Mouse (Mus musculus): ENCODE results near the gene Fign.

Fign gene

DNA sequence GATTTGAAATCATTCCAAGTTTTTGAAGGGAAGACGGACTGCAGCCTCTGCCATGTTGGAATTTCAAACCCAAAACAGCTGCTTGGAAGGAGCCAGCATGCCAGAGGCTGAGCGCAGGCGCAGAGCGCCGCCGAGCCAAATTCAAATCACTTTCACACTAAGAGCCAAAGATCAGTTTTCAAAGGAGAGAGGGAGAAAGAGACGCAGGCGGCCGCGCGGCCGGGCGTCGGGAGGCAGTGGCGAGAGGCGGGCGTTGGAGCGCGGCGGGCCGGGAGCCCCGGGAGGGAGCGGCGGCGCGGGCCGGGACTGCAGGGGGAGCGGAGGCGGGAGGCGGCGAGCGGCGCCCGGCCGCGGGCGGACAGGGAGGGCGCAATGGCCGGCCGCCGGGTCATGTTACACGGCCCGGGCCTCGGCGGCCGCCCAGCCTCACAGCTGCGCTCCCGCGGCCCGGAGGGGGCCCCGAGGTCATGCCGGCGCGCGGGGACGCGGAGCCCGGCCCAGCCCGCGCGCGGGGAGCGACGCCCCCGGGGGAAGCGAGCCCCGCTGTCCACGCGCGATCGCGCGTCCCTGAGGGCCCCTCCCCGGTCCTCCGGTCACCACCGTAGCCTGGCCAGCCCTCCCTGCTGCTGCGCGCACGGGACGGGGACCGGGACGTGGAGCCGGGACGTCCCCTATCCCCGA lies at the start of gene Fign:
Gene Fign, minus strand, starts transcription at position 102 of the 681 bp plus-strand sequence.
- DNase-seq (ENCODE audit: low read depth, low spot score): peak; percentile 42

DNA sequence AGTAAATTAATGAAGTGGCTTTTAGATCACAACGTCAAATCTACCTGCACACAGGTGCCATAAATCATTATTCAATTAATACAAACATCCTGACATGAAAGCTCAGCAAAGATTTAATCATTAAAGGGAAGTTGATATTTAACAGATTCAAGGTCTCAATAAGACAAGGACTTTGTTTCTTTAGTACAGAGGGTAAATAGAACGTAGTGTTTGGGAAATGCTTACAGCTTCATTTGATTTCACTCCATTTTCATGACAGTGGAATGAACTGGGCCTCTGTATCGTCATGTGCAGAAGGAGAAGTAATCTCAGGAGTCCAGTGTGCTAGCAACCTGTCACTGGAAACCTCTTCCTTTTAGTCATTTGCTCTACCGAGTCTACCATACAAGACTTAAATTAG lies 35.8 kb upstream of the Fign start:
- no peak for DNase-seq (ENCODE audit: low read depth, low spot score)

- DNase-seq (ENCODE audit: low read depth, low spot score): no peak
These were observed 22.7 kb upstream of the Fign start for GRCm38 (mm10) chr2:64120495-64120894.

DNA sequence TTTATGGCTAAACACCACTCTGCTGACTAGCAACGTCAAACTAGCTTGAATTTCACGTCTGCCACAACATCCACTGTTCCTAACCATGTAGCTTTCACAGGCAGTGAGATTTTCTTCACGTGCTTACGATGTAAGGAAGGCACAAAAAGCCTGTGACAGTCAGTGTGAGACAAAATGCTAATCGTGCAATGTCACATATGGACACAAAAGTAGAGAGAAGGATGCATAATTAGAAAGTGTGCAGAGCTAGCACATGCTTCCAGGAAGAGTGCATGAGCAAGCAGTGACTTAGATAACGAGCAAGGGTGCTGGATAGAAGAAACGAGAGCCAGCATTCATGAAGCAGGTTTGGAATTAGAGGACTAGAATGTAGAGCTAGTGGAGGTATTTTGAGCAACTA lies 18.8 kb upstream of the Fign start:
- no peak for DNase-seq (ENCODE audit: low read depth, low spot score)

- DNase-seq (ENCODE audit: low read depth, low spot score): no peak
These were observed 13.3 kb upstream of the Fign start for GRCm38 (mm10) chr2:64111133-64111532.

- no peak for DNase-seq (ENCODE audit: low read depth, low spot score)
These were observed 12.0 kb upstream of the Fign start for GRCm38 (mm10) chr2:64109860-64110259.

DNA sequence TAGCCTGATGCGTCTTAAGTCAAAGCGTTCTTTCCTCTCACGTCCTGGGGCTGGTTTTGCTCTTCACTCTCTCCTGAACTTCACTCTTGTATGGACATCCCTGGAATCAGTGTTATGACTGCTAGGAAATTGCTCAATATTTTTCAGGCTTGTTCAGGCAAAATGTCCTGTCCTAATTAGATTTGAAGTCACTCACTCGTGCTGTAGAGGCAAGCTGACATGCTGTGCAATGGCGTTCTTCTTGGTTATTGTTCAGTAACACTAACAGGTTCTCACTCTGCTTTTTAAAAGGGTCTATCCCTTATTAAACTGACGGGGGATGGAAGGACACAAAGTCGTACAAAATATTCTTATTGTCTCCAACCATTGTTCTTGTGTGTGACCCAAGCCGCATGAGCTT lies 10.2 kb upstream of the Fign start:
- no peak for DNase-seq (ENCODE audit: low read depth, low spot score)

- peak; percentile 20 for DNase-seq (ENCODE audit: low read depth, low spot score)
These were observed 931 bp upstream of the Fign start for GRCm38 (mm10) chr2:64098618-64099320.

DNA sequence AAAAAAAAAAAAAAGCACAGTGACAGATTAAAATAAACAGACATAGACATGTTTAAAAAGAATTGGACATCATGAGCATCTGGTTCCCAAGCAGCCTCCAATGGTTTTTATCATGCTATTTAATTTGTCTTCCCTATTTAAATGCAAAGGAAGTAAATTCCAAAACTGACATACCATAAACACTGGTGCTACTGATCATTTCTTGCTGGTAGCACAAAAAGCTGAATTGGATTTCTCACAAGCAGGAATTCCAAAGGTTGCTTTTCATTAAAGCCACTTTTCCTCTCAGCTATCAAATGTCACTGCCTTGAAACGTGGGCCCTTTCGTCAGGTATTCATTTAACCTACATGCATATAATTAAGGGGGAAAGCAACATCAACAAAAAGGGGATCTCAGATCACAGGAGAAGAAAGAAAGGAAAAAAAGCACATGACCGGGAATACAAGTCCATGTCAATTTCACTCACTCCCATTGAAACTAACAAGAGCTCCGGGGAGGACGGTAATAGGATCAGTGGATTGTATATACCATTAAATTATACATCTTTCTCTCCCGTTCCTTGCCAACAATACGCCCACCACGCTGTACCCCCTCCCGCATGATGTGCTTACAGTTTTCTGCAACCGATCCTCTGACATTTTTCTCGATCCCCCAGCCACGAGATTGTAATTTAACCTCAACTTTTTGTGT lies 972 bp downstream of the Fign start:
- no peak for DNase-seq (ENCODE audit: low read depth, low spot score)

- no peak for DNase-seq (ENCODE audit: low read depth, low spot score)
These were observed 1.7 kb downstream of the Fign start for GRCm38 (mm10) chr2:64096176-64096575.

DNA sequence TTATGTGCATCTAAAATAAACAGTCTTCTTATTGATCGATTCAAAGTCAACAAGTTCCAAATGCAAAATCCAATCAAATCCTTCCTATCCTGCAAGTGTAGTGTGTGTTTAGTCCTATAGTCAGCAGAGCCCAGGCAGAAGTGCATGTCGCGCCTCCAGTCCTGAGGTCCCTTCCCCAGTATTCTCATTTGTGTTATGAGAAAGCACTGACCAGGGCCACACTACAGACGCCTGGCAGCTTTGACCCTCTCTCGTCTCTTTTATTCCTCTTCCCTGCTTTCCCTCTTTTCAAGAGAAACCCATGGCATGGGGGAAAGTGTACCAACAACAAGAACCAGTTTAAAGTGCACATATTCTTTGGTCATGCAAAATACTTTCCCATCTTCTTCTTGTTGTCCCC lies 2.3 kb downstream of the Fign start:
- DNase-seq (ENCODE audit: low read depth, low spot score): no peak

DNA sequence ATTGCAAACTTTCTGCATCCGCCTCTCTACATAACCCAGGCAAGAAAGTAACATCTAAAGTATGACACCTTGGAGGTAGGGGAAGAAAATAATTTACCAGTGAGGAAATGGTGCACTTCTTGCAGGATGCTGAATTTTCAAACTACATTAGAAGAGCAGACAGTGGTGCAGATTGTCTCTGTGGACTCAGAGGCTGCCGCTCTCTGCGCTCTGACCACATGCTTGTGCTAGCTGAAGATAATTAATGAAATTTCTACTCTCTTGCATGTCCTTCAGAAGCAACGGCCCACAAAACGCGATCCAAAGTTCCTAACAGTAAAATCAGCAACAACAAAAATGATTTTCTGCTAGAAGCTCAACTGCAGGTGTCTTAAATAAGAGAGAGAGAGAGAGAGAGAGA lies 4.8 kb downstream of the Fign start:
- DNase-seq (ENCODE audit: low read depth, low spot score): no peak

- DNase-seq (ENCODE audit: low read depth, low spot score): no peak
These were observed 13.9 kb downstream of the Fign start for GRCm38 (mm10) chr2:64083853-64084427.

- DNase-seq (ENCODE audit: low read depth, low spot score): no peak
These were observed 18.1 kb downstream of the Fign start for GRCm38 (mm10) chr2:64079765-64080164.

GRCm38 (mm10) chr2:64078551-64078950 lies 19.3 kb downstream of the Fign start:
- DNase-seq (ENCODE audit: low read depth, low spot score): no peak

DNA sequence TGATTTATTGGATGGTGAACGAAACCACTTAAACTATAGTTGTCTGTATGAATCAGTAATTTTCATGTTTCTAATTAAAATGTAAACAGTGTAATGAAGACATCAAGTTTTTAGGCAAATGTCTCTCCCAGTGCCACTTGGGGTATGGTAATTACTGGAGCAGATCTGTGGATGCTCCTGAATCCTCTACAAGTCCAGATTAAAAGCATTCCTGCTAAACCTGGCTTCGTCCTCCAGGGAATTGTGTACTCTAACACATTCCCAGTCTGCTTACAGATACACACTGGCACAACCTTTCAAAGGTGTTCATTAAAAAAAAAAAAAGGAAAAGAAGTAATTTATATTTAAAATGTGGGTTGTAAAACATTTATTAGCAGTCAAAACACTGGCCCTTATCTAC lies 20.0 kb downstream of the Fign start:
- no peak for DNase-seq (ENCODE audit: low read depth, low spot score)

GRCm38 (mm10) chr2:64075873-64076272 lies 22.0 kb downstream of the Fign start:
- no peak for DNase-seq (ENCODE audit: low read depth, low spot score)

- DNase-seq (ENCODE audit: low read depth, low spot score): no peak
These were observed 23.0 kb downstream of the Fign start for GRCm38 (mm10) chr2:64074602-64075389.

- no peak for DNase-seq (ENCODE audit: low read depth, low spot score)
These were observed 25.7 kb downstream of the Fign start for GRCm38 (mm10) chr2:64072158-64072557.

GRCm38 (mm10) chr2:64069950-64070695 lies 27.7 kb downstream of the Fign start:
- DNase-seq (ENCODE audit: low read depth, low spot score): no peak

GRCm38 (mm10) chr2:64065511-64065910 lies 32.3 kb downstream of the Fign start:
- no peak for DNase-seq (ENCODE audit: low read depth, low spot score)
